In the genomic region with DNA sequence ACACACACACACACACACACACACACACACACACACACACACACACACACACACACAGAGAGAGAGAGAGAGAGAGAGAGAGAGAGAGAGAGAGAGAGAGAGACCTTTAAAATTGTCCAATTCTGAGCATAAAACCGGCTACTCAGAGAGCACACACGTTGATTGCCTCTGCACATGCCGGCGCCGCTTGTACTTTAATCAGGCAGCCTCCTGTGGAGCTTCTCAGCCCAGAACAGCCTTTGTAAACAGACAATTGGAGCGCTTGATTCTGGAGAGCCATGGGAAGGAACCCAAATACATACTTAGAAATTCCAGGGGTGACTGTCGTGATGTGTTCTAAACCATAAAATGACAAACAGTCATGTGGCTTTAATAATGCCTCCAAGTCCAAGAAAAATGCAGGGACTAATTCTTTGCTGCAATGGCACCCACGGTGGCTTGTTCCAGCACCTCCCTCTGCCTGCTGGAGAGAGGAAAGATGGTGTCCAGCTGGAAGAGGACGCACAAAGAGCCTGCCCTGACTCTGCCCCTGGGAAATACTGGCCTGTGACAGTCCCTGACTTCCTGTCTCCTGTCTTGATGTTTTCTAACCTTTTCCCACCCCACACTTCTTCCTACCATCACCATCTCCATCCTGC, we compare ENCODE assay signal across 11 mouse cellular contexts. TPM values are rescaled to one million over a fixed set of nuclear protein-coding genes. Genes with fewer than 3 reads are reported as not detected.
DNase-seq lines count a peak whose midpoint lies in the region; ATAC-seq and TF ChIP-seq lines count a peak whose summit lies in the region.
"Had no signal": no experiment of that assay in that cellular context is flagged by ENCODE, and none has a peak within 500 bp of the region (broad histone marks: within the 10 kb centered on the region; RNA-seq: fewer than 3 reads in every experiment).

No protein-coding gene starts in this region.

- peak overlapping the region; percentile 12; the same call in 1 of the 2 replicates for H3K27ac ChIP-seq in heart, embryonic 13.5 days (replicated peaks)
- no peak overlapping the region for H3K27ac ChIP-seq in heart, adult 2 months
- H3K27ac ChIP-seq in forebrain, embryonic 14.5 days (ENCODE audit: low read depth, low read length): no peak overlapping the region
- no peak overlapping the region for H3K27ac ChIP-seq in midbrain, embryonic 12.5 days (replicated peaks)

- no peak overlapping the region for H3K9ac ChIP-seq in heart, embryonic 13.5 days
- no peak overlapping the region for H3K9ac ChIP-seq in heart, adult 2 months (ENCODE audit: low read depth, low read length)
- no peak overlapping the region for H3K9ac ChIP-seq in forebrain, embryonic 14.5 days (ENCODE audit: low read length)
- no peak overlapping the region for H3K9ac ChIP-seq in midbrain, embryonic 12.5 days (replicated peaks)

- WGBS in heart, embryonic 13.5 days: 22% methylated on average over 9 of the region's 9 CpGs
- WGBS in heart, adult 2 months: 24% methylated on average over 9 of the region's 9 CpGs
- WGBS in forebrain, embryonic 14.5 days: 3% methylated on average over 9 of the region's 9 CpGs
- 7% methylated on average over 9 of the region's 9 CpGs for WGBS in midbrain, embryonic 12.5 days

- peak overlapping the region; percentile 10; the same call in 1 of the 2 replicates for H3K4me2 ChIP-seq in heart, embryonic 13.5 days
- no peak overlapping the region for H3K4me2 ChIP-seq in forebrain, embryonic 14.5 days (ENCODE audit: low read length)
- H3K4me2 ChIP-seq in midbrain, embryonic 12.5 days (replicated peaks): peak overlapping the region; percentile 9; the same call in 1 of the 2 replicates

- H3K79me2 ChIP-seq in heart, adult 2 months (replicated peaks; ENCODE audit: control insufficient read depth, insufficient read depth, low read length): no peaks in the 10 kb centered on the region

- peaks cover 16% of the 10 kb centered on the region for H3K27me3 ChIP-seq in heart, embryonic 13.5 days (replicated peaks)
- H3K27me3 ChIP-seq in heart, adult 2 months (ENCODE audit: control insufficient read depth, insufficient read depth, low read length): no peaks in the 10 kb centered on the region
- no peaks in the 10 kb centered on the region for H3K27me3 ChIP-seq in forebrain, embryonic 14.5 days (replicated peaks; ENCODE audit: control insufficient read depth, insufficient read depth, low read length)
- H3K27me3 ChIP-seq in midbrain, embryonic 12.5 days: no peaks in the 10 kb centered on the region

- TF ChIP-seq EP300 in heart, adult 2 months (IDR thresholded peaks at IDR 0.05; ENCODE audit: insufficient read depth, low read depth, low read length): no peak

- no peak for ATAC-seq in heart, embryonic 13.5 days (ENCODE audit: extremely low read depth, insufficient number of reproducible peaks, low FRiP score, low TSS enrichment)
- ATAC-seq in forebrain, embryonic 14.5 days: peak; percentile 37; the same call in 1 of the 2 replicates
- no peak for ATAC-seq in midbrain, embryonic 12.5 days (ENCODE audit: low FRiP score, low read depth)

- H3K4me3 ChIP-seq in heart, embryonic 13.5 days: no peak overlapping the region
- no peak overlapping the region for H3K4me3 ChIP-seq in heart, adult 2 months
- H3K4me3 ChIP-seq in forebrain, embryonic 14.5 days (ENCODE audit: low read depth, low read length): no peak overlapping the region
- no peak overlapping the region for H3K4me3 ChIP-seq in midbrain, embryonic 12.5 days

- no peak for TF ChIP-seq CTCF in heart, adult 2 months (IDR thresholded peaks at IDR 0.05)

- no peaks in the 10 kb centered on the region for H3K36me3 ChIP-seq in heart, embryonic 13.5 days
- H3K36me3 ChIP-seq in heart, adult 2 months (ENCODE audit: control insufficient read depth, insufficient read depth, low read length): no peaks in the 10 kb centered on the region
- H3K36me3 ChIP-seq in forebrain, embryonic 14.5 days (ENCODE audit: control insufficient read depth, insufficient read depth, low read length): no peaks in the 10 kb centered on the region
- H3K36me3 ChIP-seq in midbrain, embryonic 12.5 days: no peaks in the 10 kb centered on the region

- no peak for DNase-seq in heart, adult 2 months
- peak; percentile 21 for DNase-seq in brain, adult 2 months (ENCODE audit: low read depth, low spot score)
- DNase-seq in forebrain, embryonic 14.5 days (ENCODE audit: low spot score): peak; percentile 39
- no peak for DNase-seq in cerebellum, adult 11-12 months
- no peak for DNase-seq in urinary bladder, postnatal 10 days (ENCODE audit: low spot score)
- DNase-seq in lung, postnatal 36 days: no peak
- DNase-seq: cerebellum, postnatal 36 days; kidney, adult 9 months had no signal

- no peak for TF ChIP-seq POLR2A in heart, adult 2 months (IDR thresholded peaks at IDR 0.05; ENCODE audit: insufficient read depth, low read depth, low read length)

- peaks cover 41% of the 10 kb centered on the region for H3K4me1 ChIP-seq in heart, embryonic 13.5 days
- H3K4me1 ChIP-seq in heart, adult 2 months (ENCODE audit: control insufficient read depth, insufficient read depth, low read length): peaks cover 3% of the 10 kb centered on the region
- no peaks in the 10 kb centered on the region for H3K4me1 ChIP-seq in forebrain, embryonic 14.5 days (ENCODE audit: control insufficient read depth, insufficient read depth, low read length)
- peaks cover 12% of the 10 kb centered on the region for H3K4me1 ChIP-seq in midbrain, embryonic 12.5 days

- intact Hi-C loops in heart, adult 2 months (cut with DNase I): no loop called here

- H3K9me3 ChIP-seq in heart, embryonic 13.5 days: no peaks in the 10 kb centered on the region
- no peaks in the 10 kb centered on the region for H3K9me3 ChIP-seq in forebrain, embryonic 14.5 days (replicated peaks; ENCODE audit: control insufficient read depth, low read length)
- H3K9me3 ChIP-seq in midbrain, embryonic 12.5 days: no peaks in the 10 kb centered on the region

RNA-seq across cellular contexts. Expression of gene Adgrf5, which starts 2.2 kb away (rescaled TPM):
- 17.4 and 18.7 TPM in 2 replicates for polyA plus RNA-seq in heart, embryonic 13.5 days (2015; fragmentation: Nextera tagmentation; extraction: Ambion mirVana)
- 100 to 1,000 TPM; 184 to 231 TPM for total RNA-seq in heart, adult 2 months (2021)
- polyA plus RNA-seq in heart, adult 2 months (2012; rRNA removed): 57.7 and 116 TPM in 2 replicates
- 3.7 and 4.9 TPM in 2 replicates for polyA plus RNA-seq in forebrain, embryonic 14.5 days (2014; fragmentation: Nextera tagmentation; extraction: Ambion mirVana)
- polyA plus RNA-seq in midbrain, embryonic 12.5 days (2016; fragmentation: Nextera tagmentation; extraction: Ambion mirVana): 9.7 and 10.6 TPM in 2 replicates
- total RNA-seq: granulocyte monocyte progenitor cell, adult 5-6 weeks had no signal

Comparison
In these comparisons a context has a peak if more than half of its experiments do, and no peak if none do; other contexts are left out.
1. DNase-seq: peak in brain, adult 2 months (single experiment) and forebrain, embryonic 14.5 days (single experiment); none in heart, adult 2 months (0 of 2), cerebellum, adult 11-12 months (single experiment), urinary bladder, postnatal 10 days (single experiment) and lung, postnatal 36 days (single experiment).